Mouse (Mus musculus) T-helper 1 cell (primary cell): Measurements from ENCODE around the gene Sbpl.

Source experiments
- in situ Hi-C: fragments of 300-600 bp; cut with MboI, MseI; formaldehyde crosslinking; loops from one replicate; pipeline ENCODE4 v1.15.1; 2025; ENCODE audit warnings: high pct_unique_total_duplicates

Gene Sbpl

GRCm38 (mm10) chr17:23955174-23955573, at the start of gene Sbpl:
Sbpl (minus strand) TSS chr17:23955274.
- in situ Hi-C loops, result loop anchor here (5.0 kb wide), 1 partner anchor 98 kb away; no protein-coding TSS in a partner anchor

- in situ Hi-C loops, result no loop called here
Observed at GRCm38 (mm10) chr17:24004071-24004665, 49.1 kb upstream of the Sbpl start.

- in situ Hi-C loops, result no loop called here
Observed at GRCm38 (mm10) chr17:24000404-24000803, 45.3 kb upstream of the Sbpl start.

GRCm38 (mm10) chr17:23998383-23998782, 43.3 kb upstream of the Sbpl start:
- in situ Hi-C loops, result no loop called here

GRCm38 (mm10) chr17:23997901-23998300, 42.8 kb upstream of the Sbpl start, which contains the start of gene Prss22:
Prss22 (minus strand) TSS chr17:23998100.
- in situ Hi-C loops, result no loop called here

- in situ Hi-C loops, result no loop called here
Observed at GRCm38 (mm10) chr17:23995421-23995820, 40.3 kb upstream of the Sbpl start.

GRCm38 (mm10) chr17:23994667-23995066, 39.6 kb upstream of the Sbpl start:
- in situ Hi-C loops, result no loop called here

- in situ Hi-C loops, result no loop called here
Observed at GRCm38 (mm10) chr17:23993559-23994428, 38.7 kb upstream of the Sbpl start.

GRCm38 (mm10) chr17:23992789-23993553, 37.9 kb upstream of the Sbpl start:
- in situ Hi-C loops, result no loop called here

- in situ Hi-C loops, result no loop called here
Observed at GRCm38 (mm10) chr17:23989802-23990201, 34.7 kb upstream of the Sbpl start.

- in situ Hi-C loops, result no loop called here
Observed at GRCm38 (mm10) chr17:23984989-23985388, 29.9 kb upstream of the Sbpl start.

- in situ Hi-C loops, result no loop called here
Observed at GRCm38 (mm10) chr17:23982912-23983311, 27.8 kb upstream of the Sbpl start.

- in situ Hi-C loops, result no loop called here
Observed at GRCm38 (mm10) chr17:23980297-23980909, 25.3 kb upstream of the Sbpl start, which contains the start of gene Prss30. Prss30 (minus strand) TSS chr17:23980566.

- in situ Hi-C loops, result no loop called here
Observed at GRCm38 (mm10) chr17:23979471-23979870, 24.4 kb upstream of the Sbpl start.

GRCm38 (mm10) chr17:23976665-23977064, 21.6 kb upstream of the Sbpl start:
- in situ Hi-C loops, result no loop called here

- in situ Hi-C loops, result no loop called here
Observed at GRCm38 (mm10) chr17:23971315-23971714, 16.2 kb upstream of the Sbpl start.

- in situ Hi-C loops, result no loop called here
Observed at GRCm38 (mm10) chr17:23969231-23969630, 14.2 kb upstream of the Sbpl start.

- in situ Hi-C loops, result no loop called here
Observed at GRCm38 (mm10) chr17:23968780-23969179, 13.7 kb upstream of the Sbpl start.

- in situ Hi-C loops, result no loop called here
Observed at GRCm38 (mm10) chr17:23966658-23967401, 11.8 kb upstream of the Sbpl start.

- in situ Hi-C loops, result no loop called here
Observed at GRCm38 (mm10) chr17:23965805-23966425, 10.8 kb upstream of the Sbpl start.
